Mouse (Mus musculus): Measurements from ENCODE around the gene Casp9.

- no peak for TF ChIP-seq SRF (IDR thresholded peaks at IDR 0.05; ENCODE audit: control insufficient read depth, insufficient read length, low read depth)
- TF ChIP-seq REST (IDR thresholded peaks at IDR 0.05; ENCODE audit: insufficient read depth, insufficient read length) = no peak
- no peak for TF ChIP-seq TCF12 (IDR thresholded peaks at IDR 0.05; ENCODE audit: insufficient read depth, poor library complexity, severe bottlenecking)
- no peak for TF ChIP-seq POLR2A (IDR thresholded peaks at IDR 0.05; ENCODE audit: insufficient read length, low read depth)
- no peak for TF ChIP-seq MYOD1 (IDR thresholded peaks at IDR 0.05; ENCODE audit: control insufficient read depth in 1 of 3, insufficient read length in 2 of 3, low read depth in 2 of 3)
- TF ChIP-seq USF1 (IDR thresholded peaks at IDR 0.05; ENCODE audit: low read depth) = no peak
- no peak for TF ChIP-seq CEBPB (IDR thresholded peaks at IDR 0.05; ENCODE audit: insufficient read depth, poor library complexity, severe bottlenecking)
- TF ChIP-seq E2F4 (IDR thresholded peaks at IDR 0.05; ENCODE audit: insufficient read depth) = no peak
- no peak for TF ChIP-seq MAX (IDR thresholded peaks at IDR 0.05; ENCODE audit: low read depth)
- no peak for TF ChIP-seq TCF3 (IDR thresholded peaks at IDR 0.05; ENCODE audit: insufficient read length, low read depth)
Observed at GRCm38 (mm10) chr4:141796356-141796755, 2.9 kb downstream of the Casp9 start.
